Mouse (Mus musculus): ENCODE data around the gene Tspan10. TPM values are rescaled to one million over a fixed set of nuclear protein-coding genes. Genes with fewer than 3 reads are reported as not detected.

The Tspan10 gene
- total and polyA plus RNA-seq, 2 experiments from 2014 or later: not detected

GRCm38 (mm10) chr11:120437857-120438385, 4.5 kb upstream of the Tspan10 start:
- DNase-seq (no peak), ATAC-seq (no peak)
- Histone ChIP-seq H3K36me3 (ENCODE audit: insufficient read depth) (peaks cover 16% of the 10 kb centered on the region), H3K27me3 (ENCODE audit: insufficient read depth, low read length) (no peaks in the 10 kb centered on the region), H3K27ac (ENCODE audit: low read depth, low read length) (no peak overlapping the region), H3K4me3 (ENCODE audit: low read depth, low read length) (peak overlapping the region; percentile 78), H3K9ac (peak overlapping the region; percentile 90), H3K4me1 (ENCODE audit: insufficient read depth) (peaks cover 10% of the 10 kb centered on the region; the same call in 1 of the 2 replicates), H3K4me2 (ENCODE audit: low read depth) (peak overlapping the region; percentile 81), H3K9me3 (ENCODE audit: low read length) (no peaks in the 10 kb centered on the region)
- WGBS: 28% methylated on average over 12 of the region's 12 CpGs
- no peak for TF ChIP-seq CTCF (IDR thresholded peaks at IDR 0.05; ENCODE audit: low read depth)

GRCm38 (mm10) chr11:120442765-120443280, 379 bp downstream of the Tspan10 start:
- no peak overlapping the region for H3K27ac ChIP-seq (ENCODE audit: low read depth, low read length)
- H3K4me3 ChIP-seq (ENCODE audit: low read depth, low read length): no peak overlapping the region
- DNase-seq: no peak
- no peaks in the 10 kb centered on the region for H3K36me3 ChIP-seq (ENCODE audit: insufficient read depth)
- no peak overlapping the region for H3K9ac ChIP-seq
- no peaks in the 10 kb centered on the region for H3K27me3 ChIP-seq (ENCODE audit: insufficient read depth, low read length)
- H3K9me3 ChIP-seq (ENCODE audit: low read length): no peaks in the 10 kb centered on the region
- no peak overlapping the region for H3K4me2 ChIP-seq (ENCODE audit: low read depth)
- 98% methylated on average over 3 of the region's 3 CpGs for WGBS
- no peak for ATAC-seq
- no peak for TF ChIP-seq CTCF (IDR thresholded peaks at IDR 0.05; ENCODE audit: low read depth)
- no peaks in the 10 kb centered on the region for H3K4me1 ChIP-seq (ENCODE audit: insufficient read depth)

DNA sequence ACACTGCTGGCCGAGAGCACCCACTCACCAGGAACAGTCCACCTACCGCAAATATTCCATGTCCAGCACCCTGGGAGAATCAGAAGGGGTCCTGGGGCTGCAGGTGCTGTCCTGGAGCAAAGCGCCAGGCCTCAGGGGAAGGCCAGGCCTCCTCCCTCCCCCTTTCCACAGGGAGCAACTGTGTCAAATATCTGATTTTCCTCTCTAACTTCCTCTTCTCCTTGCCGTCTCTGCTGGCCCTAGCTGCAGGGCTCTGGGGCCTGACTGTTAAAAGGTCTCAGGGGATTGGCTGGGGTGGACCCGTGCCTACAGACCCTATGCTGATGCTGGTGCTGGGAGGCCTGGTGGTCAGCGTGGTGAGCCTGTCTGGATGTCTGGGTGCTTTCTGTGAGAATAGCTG, 1.7 kb downstream of the Tspan10 start:
- Histone ChIP-seq H3K9ac (no peak overlapping the region), H3K27ac (ENCODE audit: low read depth, low read length) (no peak overlapping the region), H3K27me3 (ENCODE audit: insufficient read depth, low read length) (no peaks in the 10 kb centered on the region), H3K9me3 (ENCODE audit: low read length) (no peaks in the 10 kb centered on the region), H3K4me3 (ENCODE audit: low read depth, low read length) (no peak overlapping the region), H3K4me1 (ENCODE audit: insufficient read depth) (no peaks in the 10 kb centered on the region), H3K4me2 (ENCODE audit: low read depth) (no peak overlapping the region), H3K36me3 (ENCODE audit: insufficient read depth) (no peaks in the 10 kb centered on the region)
- TF ChIP-seq CTCF (IDR thresholded peaks at IDR 0.05; ENCODE audit: low read depth): no peak
- WGBS: 74% methylated on average over 6 of the region's 6 CpGs
- ATAC-seq (no peak), DNase-seq (no peak)

- Histone ChIP-seq H3K36me3 (ENCODE audit: insufficient read depth) (no peaks in the 10 kb centered on the region), H3K4me1 (ENCODE audit: insufficient read depth) (no peaks in the 10 kb centered on the region), H3K4me3 (ENCODE audit: low read depth, low read length) (no peak overlapping the region), H3K27ac (ENCODE audit: low read depth, low read length) (no peak overlapping the region), H3K9ac (no peak overlapping the region), H3K27me3 (ENCODE audit: insufficient read depth, low read length) (no peaks in the 10 kb centered on the region), H3K9me3 (ENCODE audit: low read length) (no peaks in the 10 kb centered on the region), H3K4me2 (ENCODE audit: low read depth) (no peak overlapping the region)
- ATAC-seq (no peak), DNase-seq (no peak)
- 77% methylated on average over 3 of the region's 3 CpGs for WGBS
- no peak for TF ChIP-seq CTCF (IDR thresholded peaks at IDR 0.05; ENCODE audit: low read depth)
These were observed 3.0 kb downstream of the Tspan10 start for GRCm38 (mm10) chr11:120445475-120445874.

DNA sequence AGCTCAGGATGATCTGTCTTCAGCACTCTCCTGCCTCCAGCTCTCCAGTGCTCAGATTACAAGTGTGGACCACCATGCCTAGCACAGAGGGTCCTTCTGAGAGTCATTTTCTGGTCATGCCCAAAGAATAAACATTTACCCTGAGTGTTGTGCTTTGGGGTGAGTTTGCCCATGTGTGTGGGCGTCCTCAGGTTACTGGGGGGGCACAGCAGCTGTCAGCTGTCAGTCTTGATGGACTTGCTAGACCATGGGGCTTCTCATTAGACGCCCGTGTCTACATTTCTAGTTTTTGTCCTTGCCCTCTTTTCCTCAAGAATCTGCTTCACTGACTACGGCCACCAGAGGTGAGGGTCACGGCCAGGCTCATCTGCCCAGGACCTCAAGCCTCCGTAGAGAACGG, 4.7 kb downstream of the Tspan10 start:
- ATAC-seq (no peak), DNase-seq (no peak)
- Histone ChIP-seq H3K9ac (no peak overlapping the region), H3K4me3 (ENCODE audit: low read depth, low read length) (no peak overlapping the region), H3K27me3 (ENCODE audit: insufficient read depth, low read length) (no peaks in the 10 kb centered on the region), H3K9me3 (ENCODE audit: low read length) (no peaks in the 10 kb centered on the region), H3K4me2 (ENCODE audit: low read depth) (no peak overlapping the region), H3K27ac (ENCODE audit: low read depth, low read length) (no peak overlapping the region), H3K4me1 (ENCODE audit: insufficient read depth) (no peaks in the 10 kb centered on the region), H3K36me3 (ENCODE audit: insufficient read depth) (no peaks in the 10 kb centered on the region)
- 85% methylated on average over 7 of the region's 7 CpGs for whole genome bisulfite sequencing
- no peak for TF ChIP-seq CTCF (IDR thresholded peaks at IDR 0.05; ENCODE audit: low read depth)

DNA sequence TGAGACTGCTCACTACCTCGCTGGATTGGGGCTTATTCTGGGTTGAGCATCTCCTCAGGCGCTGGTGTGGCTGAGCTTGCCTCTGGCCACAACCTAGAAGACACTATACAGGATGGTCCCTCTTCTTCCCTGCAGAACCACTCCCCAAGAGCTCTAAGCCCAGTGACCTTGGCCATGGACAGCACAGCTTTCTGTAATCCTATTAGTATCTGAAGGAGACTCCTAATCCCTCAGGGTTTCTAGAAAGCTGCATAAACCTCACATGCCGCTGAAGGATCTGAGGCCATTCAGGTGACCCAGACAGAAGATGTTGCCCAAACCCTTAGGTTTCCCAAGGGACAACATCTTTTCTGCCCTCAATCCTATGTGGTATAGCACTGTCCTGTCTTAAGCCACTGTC, 9.8 kb downstream of the Tspan10 start:
- Histone ChIP-seq H3K27me3 (ENCODE audit: insufficient read depth, low read length) (no peaks in the 10 kb centered on the region), H3K9ac (no peak overlapping the region), H3K9me3 (ENCODE audit: low read length) (no peaks in the 10 kb centered on the region), H3K4me1 (ENCODE audit: insufficient read depth) (no peaks in the 10 kb centered on the region), H3K4me3 (ENCODE audit: low read depth, low read length) (no peak overlapping the region), H3K36me3 (ENCODE audit: insufficient read depth) (no peaks in the 10 kb centered on the region), H3K27ac (ENCODE audit: low read depth, low read length) (no peak overlapping the region), H3K4me2 (ENCODE audit: low read depth) (no peak overlapping the region)
- DNase-seq: no peak
- TF ChIP-seq CTCF (IDR thresholded peaks at IDR 0.05; ENCODE audit: low read depth): no peak
- 67% methylated on average over 3 of the region's 3 CpGs for WGBS
- no peak for ATAC-seq

DNA sequence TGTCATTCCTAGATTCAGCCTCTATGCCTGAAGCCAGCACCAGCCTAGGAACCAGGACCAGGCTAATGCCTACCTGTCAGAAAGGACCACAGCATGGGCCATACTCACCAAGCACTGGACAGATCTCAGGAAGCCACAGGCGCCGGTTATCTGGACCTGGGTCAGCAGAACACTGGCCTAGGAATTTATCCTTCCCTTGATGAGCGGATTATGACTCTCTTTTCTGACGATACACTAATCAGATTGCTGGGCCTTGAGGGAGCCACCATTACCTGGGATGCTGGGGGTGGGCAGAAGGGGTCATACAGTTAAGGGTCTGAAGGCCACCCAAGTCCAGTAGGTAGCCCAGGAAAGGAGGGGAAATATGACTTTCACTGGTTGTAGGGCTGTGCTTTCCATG, 10.9 kb downstream of the Tspan10 start, which contains the start of gene Pde6g:
TSS of gene Pde6g (minus strand) at position 195 of the 400 bp plus-strand sequence.
- H3K9me3 ChIP-seq (ENCODE audit: low read length): no peaks in the 10 kb centered on the region
- 90% methylated on average over 4 of the region's 4 CpGs for WGBS
- no peak for TF ChIP-seq CTCF (IDR thresholded peaks at IDR 0.05; ENCODE audit: low read depth)
- no peaks in the 10 kb centered on the region for H3K27me3 ChIP-seq (ENCODE audit: insufficient read depth, low read length)
- DNase-seq (no peak), ATAC-seq (no peak)
- H3K4me3 ChIP-seq (ENCODE audit: low read depth, low read length): no peak within 1 kb of the TSS
- H3K4me2 ChIP-seq (ENCODE audit: low read depth): no peak within 1 kb of the TSS
- no peak within 1 kb of the TSS; the same call in 1 of the 2 replicates for H3K9ac ChIP-seq
- no peaks in the 10 kb centered on the region for H3K4me1 ChIP-seq (ENCODE audit: insufficient read depth)
- no peaks in the 10 kb centered on the region for H3K36me3 ChIP-seq (ENCODE audit: insufficient read depth)
- H3K27ac ChIP-seq (ENCODE audit: low read depth, low read length): no peak within 1 kb of the TSS
